Mouse (Mus musculus): ENCODE data around the gene Habp4. TPM values are rescaled to one million over a fixed set of nuclear protein-coding genes. Genes with fewer than 3 reads are reported as not detected.

The Habp4 gene
- polyA plus RNA-seq, 1 experiment: 26.7 TPM

DNA sequence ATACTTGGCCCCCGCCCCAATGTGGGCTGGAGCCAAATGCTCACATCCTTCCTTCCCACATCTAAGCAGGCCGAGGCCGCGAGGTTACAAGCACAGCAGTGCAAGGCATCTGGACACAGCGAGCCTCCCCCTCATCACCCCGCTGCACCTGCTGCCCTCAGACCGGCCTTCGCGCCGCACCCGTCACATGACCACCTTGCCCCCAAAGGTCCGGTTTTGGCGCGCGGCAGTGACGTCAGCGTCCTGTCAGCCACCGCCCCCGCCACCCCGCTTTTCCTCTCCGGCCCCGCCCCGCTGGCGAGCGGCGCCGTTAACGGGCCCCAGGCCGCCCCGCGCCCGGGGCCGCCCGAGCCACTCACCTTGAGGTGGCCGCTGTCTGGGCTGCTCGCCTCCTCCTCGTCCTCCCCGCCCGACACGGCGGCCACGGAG is 9.4 kb upstream of the Habp4 start:
- Histone ChIP-seq H3K4me3 (replicated peaks; ENCODE audit: extremely low read depth, low read depth, low read length) (peak overlapping the region; percentile 86), H3K4me1 (ENCODE audit: control insufficient read depth, insufficient read depth, low read length) (no peaks in the 10 kb centered on the region)
- TF ChIP-seq CTCF (IDR thresholded peaks at IDR 0.05; ENCODE audit: insufficient read depth, low read length) (no peak), POLR2A (IDR thresholded peaks at IDR 0.05; ENCODE audit: borderline replicate concordance, extremely low read depth, low read depth, low read length) (peak; percentile 67; the same call in 1 of the 2 replicates)
- DNase-seq: peak; percentile 87
- WGBS: 1% methylated on average over 42 of the region's 42 CpGs

DNA sequence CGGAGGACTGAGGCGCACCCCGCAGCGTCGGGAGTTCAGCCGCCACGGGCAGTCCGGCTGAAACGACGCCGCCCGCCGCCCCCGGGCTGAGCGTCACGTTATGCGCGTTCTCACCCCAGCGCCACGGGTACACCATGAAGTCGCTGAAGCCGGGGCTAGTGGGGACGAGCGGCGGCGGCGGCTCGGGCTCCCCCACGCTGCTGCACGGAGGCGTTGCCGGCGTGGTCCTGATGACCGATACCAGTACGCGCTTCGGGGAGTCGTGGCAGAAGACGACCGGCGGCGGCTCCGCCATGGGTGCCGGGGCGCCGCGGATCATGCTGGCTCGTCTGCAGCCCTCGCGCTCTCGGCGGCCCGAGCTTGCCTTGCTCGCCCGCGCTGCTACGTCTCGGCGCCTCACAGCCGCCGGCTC is 8.9 kb upstream of the Habp4 start:
- no peak for DNase-seq
- WGBS: under 1% methylated on average over 61 of the region's 61 CpGs
- TF ChIP-seq CTCF (IDR thresholded peaks at IDR 0.05; ENCODE audit: insufficient read depth, low read length): no peak
- no peak for TF ChIP-seq POLR2A (IDR thresholded peaks at IDR 0.05; ENCODE audit: borderline replicate concordance, extremely low read depth, low read depth, low read length)
- Histone ChIP-seq H3K4me1 (ENCODE audit: control insufficient read depth, insufficient read depth, low read length) (no peaks in the 10 kb centered on the region), H3K4me3 (replicated peaks; ENCODE audit: extremely low read depth, low read depth, low read length) (peak overlapping the region; percentile 86)

GRCm38 (mm10) chr13:64153083-64153682 is 8.4 kb upstream of the Habp4 start, which contains the start of gene Zfp367:
Gene Zfp367 (minus strand): TSS chr13:64153202.
- TF ChIP-seq POLR2A (IDR thresholded peaks at IDR 0.05; ENCODE audit: borderline replicate concordance, extremely low read depth, low read depth, low read length) (no peak), CTCF (IDR thresholded peaks at IDR 0.05; ENCODE audit: insufficient read depth, low read length) (no peak)

DNA sequence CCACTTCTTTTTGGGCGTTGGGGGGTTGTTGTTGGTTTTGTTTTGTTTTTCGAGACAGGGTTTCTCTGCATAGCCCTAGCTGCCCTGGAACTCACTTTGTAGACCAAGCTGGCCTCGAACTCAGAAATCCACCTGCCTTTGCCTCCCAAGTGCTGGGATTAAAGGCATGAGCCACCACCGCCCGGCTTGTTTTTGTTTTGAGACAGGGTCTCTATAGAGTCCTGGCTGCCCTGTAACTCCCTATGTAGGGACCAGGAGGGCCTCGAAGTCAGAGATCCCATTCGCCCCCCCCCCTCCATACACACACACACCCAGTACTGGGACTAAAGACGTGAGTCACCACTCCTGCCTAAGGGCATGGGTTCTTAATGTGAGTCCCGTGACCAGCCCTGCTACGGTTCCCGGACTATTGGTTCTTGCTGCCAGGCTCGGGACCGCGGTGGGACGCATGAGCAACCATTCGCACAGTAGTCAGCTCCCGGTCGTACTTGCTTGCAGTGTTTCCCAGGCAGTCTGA is 7.8 kb upstream of the Habp4 start:
- TF ChIP-seq CTCF (IDR thresholded peaks at IDR 0.05; ENCODE audit: insufficient read depth, low read length): no peak
- TF ChIP-seq POLR2A (IDR thresholded peaks at IDR 0.05; ENCODE audit: borderline replicate concordance, extremely low read depth, low read depth, low read length): peak; percentile 42; the same call in 1 of the 2 replicates
- peak; percentile 65 for DNase-seq
- H3K4me3 ChIP-seq (replicated peaks; ENCODE audit: extremely low read depth, low read depth, low read length): peak overlapping the region; percentile 10
- 1% methylated on average over 18 of the region's 18 CpGs for WGBS
- no peaks in the 10 kb centered on the region for H3K4me1 ChIP-seq (ENCODE audit: control insufficient read depth, insufficient read depth, low read length)

More at GRCm38 (mm10) chr13:64153083-64153682, 8.4 kb upstream of the Habp4 start, which contains the start of gene Zfp367:
- no peaks in the 10 kb centered on the region for H3K4me1 ChIP-seq (ENCODE audit: control insufficient read depth, insufficient read depth, low read length)
- under 1% methylated on average over 55 of the region's 56 CpGs for WGBS
- DNase-seq: peak; percentile 98
- peak within 1 kb of the TSS; percentile 86 for H3K4me3 ChIP-seq (replicated peaks; ENCODE audit: extremely low read depth, low read depth, low read length)

GRCm38 (mm10) chr13:64154651-64155050 is 7.0 kb upstream of the Habp4 start:
- TF ChIP-seq CTCF (IDR thresholded peaks at IDR 0.05; ENCODE audit: insufficient read depth, low read length) (no peak), POLR2A (IDR thresholded peaks at IDR 0.05; ENCODE audit: borderline replicate concordance, extremely low read depth, low read depth, low read length) (no peak)
- 59% methylated on average over 2 of the region's 2 CpGs for WGBS
- Histone ChIP-seq H3K4me1 (ENCODE audit: control insufficient read depth, insufficient read depth, low read length) (no peaks in the 10 kb centered on the region), H3K4me3 (replicated peaks; ENCODE audit: extremely low read depth, low read depth, low read length) (no peak overlapping the region)
- DNase-seq: no peak

- peak; percentile 54 for DNase-seq
- 23% methylated on average over 1 of the region's 1 CpGs for WGBS
- TF ChIP-seq POLR2A (IDR thresholded peaks at IDR 0.05; ENCODE audit: borderline replicate concordance, extremely low read depth, low read depth, low read length) (no peak), CTCF (IDR thresholded peaks at IDR 0.05; ENCODE audit: insufficient read depth, low read length) (no peak)
- H3K4me1 ChIP-seq (ENCODE audit: control insufficient read depth, insufficient read depth, low read length): no peaks in the 10 kb centered on the region
- H3K4me3 ChIP-seq (replicated peaks; ENCODE audit: extremely low read depth, low read depth, low read length): no peak overlapping the region
Measured at GRCm38 (mm10) chr13:64155171-64155571, 6.5 kb upstream of the Habp4 start.

GRCm38 (mm10) chr13:64156966-64157365 is 4.7 kb upstream of the Habp4 start:
- Histone ChIP-seq H3K4me1 (ENCODE audit: control insufficient read depth, insufficient read depth, low read length) (peaks cover 5% of the 10 kb centered on the region), H3K4me3 (replicated peaks; ENCODE audit: extremely low read depth, low read depth, low read length) (no peak overlapping the region)
- no peak for DNase-seq
- no peak for TF ChIP-seq CTCF (IDR thresholded peaks at IDR 0.05; ENCODE audit: insufficient read depth, low read length)
- TF ChIP-seq POLR2A (IDR thresholded peaks at IDR 0.05; ENCODE audit: borderline replicate concordance, extremely low read depth, low read depth, low read length): no peak

DNA sequence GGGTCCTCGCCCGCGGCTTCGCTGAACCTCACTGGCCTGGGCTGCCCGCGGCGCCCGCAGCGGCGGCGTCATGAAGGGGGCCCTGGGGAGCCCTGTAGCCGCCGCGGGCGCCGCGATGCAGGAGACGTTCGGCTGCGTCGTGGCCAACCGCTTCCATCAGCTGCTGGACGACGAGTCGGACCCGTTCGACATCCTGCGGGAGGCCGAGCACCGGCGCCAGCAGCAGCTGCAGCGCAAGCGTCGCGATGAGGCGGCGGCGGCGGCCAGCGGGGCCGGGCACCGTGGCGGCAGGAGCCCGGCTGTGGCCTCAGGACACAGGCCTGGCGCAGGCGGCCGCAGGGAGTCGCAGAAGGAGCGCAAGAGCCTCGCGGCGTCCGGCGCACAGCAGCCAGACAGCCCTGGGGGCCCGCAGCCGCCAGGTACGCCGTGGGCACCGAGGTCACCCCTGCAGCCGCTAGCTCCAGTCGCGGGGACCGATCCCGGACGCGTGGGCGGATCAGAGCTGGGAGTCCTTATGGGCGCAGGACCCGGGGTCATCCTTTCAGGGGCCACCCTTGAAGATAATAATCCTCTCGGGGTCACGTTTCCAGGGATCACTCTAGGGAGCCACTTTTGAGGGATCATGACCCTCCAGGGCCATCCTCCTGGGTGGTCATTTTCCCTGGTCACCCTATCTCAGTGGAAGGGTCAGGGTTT is 440 bp downstream of the Habp4 start:
- WGBS: under 1% methylated on average over 71 of the region's 71 CpGs
- TF ChIP-seq CTCF (IDR thresholded peaks at IDR 0.05; ENCODE audit: insufficient read depth, low read length) (no peak), POLR2A (IDR thresholded peaks at IDR 0.05; ENCODE audit: borderline replicate concordance, extremely low read depth, low read depth, low read length) (no peak; the same call in 1 of the 2 replicates)
- H3K4me1 ChIP-seq (ENCODE audit: control insufficient read depth, insufficient read depth, low read length): peaks cover 13% of the 10 kb centered on the region
- no peak for DNase-seq
- H3K4me3 ChIP-seq (replicated peaks; ENCODE audit: extremely low read depth, low read depth, low read length): peak overlapping the region; percentile 78

DNA sequence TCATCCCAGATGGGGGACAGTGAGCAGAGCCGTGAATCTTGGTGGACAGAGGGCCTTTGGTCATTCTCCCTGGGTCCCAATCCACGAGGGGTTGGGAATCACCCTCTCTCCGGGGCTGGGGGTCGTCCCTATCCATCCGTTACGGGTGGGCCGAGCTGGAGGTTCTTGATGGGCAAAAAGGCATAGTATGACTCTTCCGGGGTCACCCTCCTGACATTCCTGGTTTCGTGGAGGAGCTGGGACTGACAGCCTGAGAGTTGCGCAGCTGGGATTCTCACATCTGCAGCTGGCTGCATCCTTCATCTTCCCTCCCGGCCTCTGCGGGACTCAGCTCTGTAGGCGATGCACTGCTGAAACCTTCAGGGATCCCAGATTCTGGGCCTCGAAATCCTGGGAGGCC is 1.0 kb downstream of the Habp4 start:
- no peak for DNase-seq
- TF ChIP-seq POLR2A (IDR thresholded peaks at IDR 0.05; ENCODE audit: borderline replicate concordance, extremely low read depth, low read depth, low read length): no peak
- no peak for TF ChIP-seq CTCF (IDR thresholded peaks at IDR 0.05; ENCODE audit: insufficient read depth, low read length)
- peaks cover 13% of the 10 kb centered on the region for H3K4me1 ChIP-seq (ENCODE audit: control insufficient read depth, insufficient read depth, low read length)
- peak overlapping the region; percentile 78 for H3K4me3 ChIP-seq (replicated peaks; ENCODE audit: extremely low read depth, low read depth, low read length)
- 10% methylated on average over 14 of the region's 14 CpGs for WGBS
